Mouse (Mus musculus) heart, embryonic 10.5 days (tissue): ENCODE results near the gene 1700015F17Rik. TPM values are rescaled to one million over a fixed set of nuclear protein-coding genes. Genes with fewer than 3 reads are reported as not detected.

ENCODE experiments used
- DNase-seq: peaks from one replicate; pipeline ENCODE4 v3.0.0-alpha.2; 2017; ENCODE audit warnings: low spot score
- H3K27ac ChIP-seq: fragments of 300-500 bp; sonication (generic); 2 replicates; pipeline ENCODE4 v1.5.1; 2016; ENCODE audit warnings: mild to moderate bottlenecking
- H3K27me3 ChIP-seq: fragments of 300-500 bp; sonication (generic); 2 replicates; pipeline ENCODE4 v1.6.1; 2016; ENCODE audit warnings: mild to moderate bottlenecking; ENCODE audit not compliant: poor library complexity, insufficient read depth, severe bottlenecking
- H3K36me3 ChIP-seq: fragments of 300-500 bp; sonication (generic); 2 replicates; pipeline ENCODE4 v1.6.1; 2016; ENCODE audit warnings: mild to moderate bottlenecking, moderate library complexity
- H3K4me1 ChIP-seq: fragments of 300-500 bp; sonication (generic); 2 replicates; pipeline ENCODE4 v1.6.1; 2016; ENCODE audit warnings: mild to moderate bottlenecking
- H3K4me3 ChIP-seq: fragments of 300-500 bp; sonication (generic); 2 replicates; pipeline ENCODE4 v1.5.1; 2016; ENCODE audit warnings: mild to moderate bottlenecking, moderate library complexity
- H3K9me3 ChIP-seq: fragments of 300-500 bp; sonication (generic); 2 replicates; pipeline ENCODE4 v1.6.1; 2016; ENCODE audit warnings: mild to moderate bottlenecking, moderate library complexity
- WGBS: fragments of 180-500 bp; shearing (Covaris S2); methylation state at CpG from one replicate; pipeline ENCODE4 v1.1.7; 2016; 5-methylcytosine and 5-hydroxymethylcytosine counted together
- polyA plus RNA-seq: library from polyadenylated mRNA; unstranded; fragments of >200 nt; fragmentation: Nextera tagmentation; extraction: Ambion mirVana; gene quantifications from 2 replicates; pipeline ENCODE4 v1.2.1, GENCODE M21; 2016

Gene 1700015F17Rik
- polyA plus RNA-seq, 1 experiment from 2014 or later, result not detected

- no peaks in the 10 kb centered on the region for H3K36me3 ChIP-seq
- DNase-seq, result no peak
- no peaks in the 10 kb centered on the region for H3K9me3 ChIP-seq
- no peak overlapping the region for H3K27ac ChIP-seq
- WGBS, result 78% methylated on average over 3 of the region's 3 CpGs
- H3K27me3 ChIP-seq, result no peaks in the 10 kb centered on the region
- H3K4me1 ChIP-seq, result no peaks in the 10 kb centered on the region
- H3K4me3 ChIP-seq, result no peak overlapping the region
These were observed 64.1 kb downstream of the 1700015F17Rik start for GRCm38 (mm10) chr5:5414835-5415234.

GRCm38 (mm10) chr5:5411886-5412285 lies 67.1 kb downstream of the 1700015F17Rik start:
- no peaks in the 10 kb centered on the region for H3K4me1 ChIP-seq
- no peak overlapping the region for H3K4me3 ChIP-seq
- H3K27ac ChIP-seq, result no peak overlapping the region
- DNase-seq, result no peak
- WGBS, result 88% methylated on average over 2 of the region's 2 CpGs
- no peaks in the 10 kb centered on the region for H3K9me3 ChIP-seq
- H3K27me3 ChIP-seq, result no peaks in the 10 kb centered on the region
- H3K36me3 ChIP-seq, result no peaks in the 10 kb centered on the region

- WGBS, result 76% methylated on average over 4 of the region's 4 CpGs
- no peak for DNase-seq
- Histone ChIP-seq H3K9me3 (no peaks in the 10 kb centered on the region), H3K27ac (no peak overlapping the region), H3K4me1 (no peaks in the 10 kb centered on the region), H3K4me3 (no peak overlapping the region), H3K27me3 (no peaks in the 10 kb centered on the region), H3K36me3 (no peaks in the 10 kb centered on the region)
These were observed 77.0 kb downstream of the 1700015F17Rik start for GRCm38 (mm10) chr5:5401986-5402385.

- no peak overlapping the region for H3K27ac ChIP-seq
- WGBS, result 60% methylated on average over 3 of the region's 3 CpGs
- no peaks in the 10 kb centered on the region for H3K9me3 ChIP-seq
- H3K4me1 ChIP-seq, result no peaks in the 10 kb centered on the region
- no peaks in the 10 kb centered on the region for H3K36me3 ChIP-seq
- no peak for DNase-seq
- H3K27me3 ChIP-seq, result no peaks in the 10 kb centered on the region
- H3K4me3 ChIP-seq, result no peak overlapping the region
These were observed 86.2 kb downstream of the 1700015F17Rik start for GRCm38 (mm10) chr5:5392786-5393185.

Other genes with a start within 250 kb of the 1700015F17Rik start
- gene Cdk14, start 58.8 kb downstream of the 1700015F17Rik start, polyA plus RNA-seq, result 15.8 and 17.7 TPM in 2 replicates
- gene Cldn12, start 35.8 kb upstream of the 1700015F17Rik start, polyA plus RNA-seq, result 21.5 and 27.4 TPM in 2 replicates
- 22.9 and 27.1 TPM in 2 replicates for gene Gtpbp10, start 80.4 kb upstream of the 1700015F17Rik start, polyA plus RNA-seq
- gene Gm8773, start 94.7 kb upstream of the 1700015F17Rik start, polyA plus RNA-seq, result 0.92 TPM in 2 replicates
- 0.67 and 2.6 TPM in 2 replicates for gene Cfap69, start 185.1 kb upstream of the 1700015F17Rik start, polyA plus RNA-seq
- 3.3 and 6.9 TPM in 2 replicates for gene Steap2, start 215.4 kb upstream of the 1700015F17Rik start, polyA plus RNA-seq